Mouse (Mus musculus) forebrain, embryonic 11.5 days (tissue): ENCODE measurements around the gene Mef2d. TPM values are rescaled to one million over a fixed set of nuclear protein-coding genes. Genes with fewer than 3 reads are reported as not detected.

Source experiments
- ATAC-seq: fragments of 200-750 bp; cut with Nextera tagmentation; replicated peaks from 2 replicates; pipeline ENCODE4 v1.8.0; 2017; ENCODE audit warnings: moderate TSS enrichment; ENCODE audit not compliant: low FRiP score
- DNase-seq: peaks from one replicate; pipeline ENCODE4 v3.0.0-alpha.2; 2017; ENCODE audit warnings: low spot score
- H3K27ac ChIP-seq: fragments of 300-500 bp; sonication (generic); 2 replicates; pipeline ENCODE4 v1.5.1; 2014; ENCODE audit warnings: low read depth, low read length
- H3K27me3 ChIP-seq: fragments of 300-500 bp; sonication (generic); 2 replicates; pipeline ENCODE4 v1.6.1; 2014; ENCODE audit warnings: mild to moderate bottlenecking, low read length, mixed read lengths; ENCODE audit not compliant: control insufficient read depth, insufficient read depth
- H3K36me3 ChIP-seq: fragments of 300-500 bp; sonication (generic); 2 replicates; pipeline ENCODE4 v1.6.1; 2014; ENCODE audit warnings: mild to moderate bottlenecking, low read length, moderate library complexity, mixed read lengths; ENCODE audit not compliant: control insufficient read depth, insufficient read depth
- H3K4me1 ChIP-seq: fragments of 300-500 bp; sonication (generic); replicated peaks from 2 replicates; pipeline ENCODE4 v1.6.1; 2014; ENCODE audit warnings: low read length, mixed read lengths; ENCODE audit not compliant: control insufficient read depth, insufficient read depth
- H3K4me2 ChIP-seq: fragments of 300-500 bp; sonication (generic); 2 replicates; pipeline ENCODE4 v1.6.1; 2014; ENCODE audit warnings: low read depth, mild to moderate bottlenecking, low read length, moderate library complexity, mixed read lengths; ENCODE audit not compliant: severe bottlenecking
- H3K4me3 ChIP-seq: fragments of 300-500 bp; sonication (generic); 2 replicates; pipeline ENCODE4 v1.5.1; 2014; ENCODE audit warnings: low read depth, low read length
- H3K9ac ChIP-seq: fragments of 300-500 bp; sonication (generic); 2 replicates; pipeline ENCODE4 v1.6.1; 2014; ENCODE audit warnings: low read length
- H3K9me3 ChIP-seq: fragments of 300-500 bp; sonication (generic); 2 replicates; pipeline ENCODE4 v1.6.1; 2016; ENCODE audit warnings: low read length, mixed read lengths; ENCODE audit not compliant: control insufficient read depth
- WGBS: fragments of 180-500 bp; shearing (Covaris S2); extraction: QIAGEN DNeasy Blood & Tissue Kit; methylation state at CpG from one replicate; pipeline ENCODE4 v1.1.7; 2014; 5-methylcytosine and 5-hydroxymethylcytosine counted together
- polyA plus RNA-seq: library from polyadenylated mRNA; unstranded; fragments of >200 nt; fragmentation: Nextera tagmentation; extraction: Ambion mirVana; gene quantifications from 2 replicates; pipeline ENCODE4 v1.2.1, GENCODE M21; 2014

The Mef2d gene
- polyA plus RNA-seq, 1 experiment from 2014 or later: 19.7 TPM

DNA sequence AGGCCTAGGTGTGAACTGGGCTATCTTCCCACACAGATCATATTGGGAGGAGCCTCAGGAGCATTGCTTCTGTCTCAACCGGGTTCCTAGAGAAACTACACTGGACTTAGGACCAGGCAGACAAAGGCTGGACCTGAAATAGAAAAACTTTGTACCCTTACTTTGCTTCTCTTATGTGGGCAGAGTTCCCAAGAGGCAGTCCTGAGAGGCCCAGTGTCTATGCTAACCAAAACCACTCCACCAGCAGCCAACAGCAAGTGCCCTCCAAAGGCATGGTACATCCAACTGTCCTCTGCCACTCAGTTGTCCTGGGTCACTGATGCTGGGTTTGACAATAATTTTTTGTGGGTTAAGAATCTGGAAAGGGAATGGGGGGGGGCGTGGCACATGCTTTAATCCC lies 9.7 kb upstream of the Mef2d start:
- WGBS: 73% methylated on average over 2 of the region's 2 CpGs
- no peaks in the 10 kb centered on the region for H3K27me3 ChIP-seq
- DNase-seq (no peak), ATAC-seq (no peak)
- no peak overlapping the region for H3K9ac ChIP-seq
- no peaks in the 10 kb centered on the region for H3K4me1 ChIP-seq
- H3K36me3 ChIP-seq: no peaks in the 10 kb centered on the region
- H3K9me3 ChIP-seq: no peaks in the 10 kb centered on the region
- H3K4me2 ChIP-seq: no peak overlapping the region
- H3K4me3 ChIP-seq: no peak overlapping the region
- no peak overlapping the region for H3K27ac ChIP-seq

DNA sequence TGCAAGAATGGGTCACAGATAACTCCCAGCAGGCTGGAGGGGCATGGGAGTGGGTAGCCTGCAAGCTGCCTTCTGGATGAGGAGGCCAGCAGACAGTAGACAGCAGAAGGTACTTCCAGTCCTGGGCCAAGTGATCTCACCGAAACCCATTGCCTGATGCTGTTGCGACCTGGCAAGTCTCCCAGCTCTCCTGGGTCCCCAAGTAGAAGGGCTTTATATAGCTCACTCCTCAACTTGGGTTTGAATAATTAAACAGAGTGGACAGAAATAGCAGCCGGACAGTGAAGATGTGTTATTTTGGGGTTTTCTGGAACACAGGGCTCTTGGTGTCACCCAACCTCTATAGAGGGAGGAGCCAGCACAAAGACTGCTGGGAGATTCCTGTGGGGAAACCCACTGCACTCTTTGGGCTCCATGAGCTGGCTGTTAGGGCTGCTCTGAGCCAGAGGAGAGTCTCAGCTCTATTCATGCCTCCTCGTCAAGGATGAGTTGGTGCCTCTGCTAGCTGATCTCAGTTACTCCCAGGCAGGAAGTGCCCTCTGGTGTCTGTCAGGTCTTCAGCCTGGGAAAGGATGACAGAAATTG lies 8.9 kb upstream of the Mef2d start:
- no peak for ATAC-seq
- Histone ChIP-seq H3K27ac (no peak overlapping the region), H3K9ac (no peak overlapping the region), H3K4me1 (no peaks in the 10 kb centered on the region), H3K4me3 (no peak overlapping the region), H3K27me3 (no peaks in the 10 kb centered on the region), H3K4me2 (no peak overlapping the region), H3K9me3 (no peaks in the 10 kb centered on the region), H3K36me3 (no peaks in the 10 kb centered on the region)
- DNase-seq: no peak
- 69% methylated on average over 4 of the region's 4 CpGs for WGBS

GRCm38 (mm10) chr3:88136346-88136745 lies 5.8 kb upstream of the Mef2d start:
- Histone ChIP-seq H3K4me2 (no peak overlapping the region), H3K9me3 (no peaks in the 10 kb centered on the region), H3K27me3 (peaks cover 20% of the 10 kb centered on the region), H3K4me3 (no peak overlapping the region), H3K36me3 (no peaks in the 10 kb centered on the region), H3K9ac (no peak overlapping the region), H3K27ac (no peak overlapping the region), H3K4me1 (peaks cover 11% of the 10 kb centered on the region)
- ATAC-seq (no peak), DNase-seq (no peak)
- WGBS: 82% methylated on average over 9 of the region's 9 CpGs

DNA sequence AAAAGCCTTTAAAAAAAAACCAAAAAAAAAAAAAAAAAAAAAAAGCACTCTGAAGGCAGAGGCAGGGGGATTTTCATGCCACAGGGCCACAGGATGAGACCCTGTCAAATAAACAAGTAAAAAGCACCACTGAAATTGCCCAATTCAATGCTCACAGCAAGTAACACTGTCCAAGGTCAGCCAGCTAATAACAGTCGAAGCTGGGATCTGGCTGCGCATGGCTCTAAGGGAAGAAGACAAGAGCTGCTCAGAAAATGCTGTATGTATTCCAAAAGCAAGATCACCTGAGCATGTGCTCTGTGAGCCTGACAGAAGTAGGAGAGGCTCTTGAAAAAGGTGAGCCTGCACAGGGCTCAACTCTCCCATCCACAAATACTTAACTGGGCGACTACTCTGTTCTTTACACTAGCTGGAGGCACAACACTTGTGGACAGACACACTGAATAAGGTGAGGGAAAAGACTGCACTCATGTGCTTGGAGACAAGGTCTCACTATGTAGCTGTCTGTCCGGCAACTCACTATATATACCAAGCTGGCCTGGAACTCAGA lies 5.2 kb upstream of the Mef2d start:
- no peak for DNase-seq
- ATAC-seq: no peak
- Histone ChIP-seq H3K27me3 (peaks cover 21% of the 10 kb centered on the region), H3K4me1 (peaks cover 12% of the 10 kb centered on the region), H3K4me3 (no peak overlapping the region), H3K27ac (no peak overlapping the region), H3K36me3 (no peaks in the 10 kb centered on the region), H3K9me3 (no peaks in the 10 kb centered on the region), H3K4me2 (no peak overlapping the region), H3K9ac (no peak overlapping the region)
- 86% methylated on average over 4 of the region's 4 CpGs for WGBS

DNA sequence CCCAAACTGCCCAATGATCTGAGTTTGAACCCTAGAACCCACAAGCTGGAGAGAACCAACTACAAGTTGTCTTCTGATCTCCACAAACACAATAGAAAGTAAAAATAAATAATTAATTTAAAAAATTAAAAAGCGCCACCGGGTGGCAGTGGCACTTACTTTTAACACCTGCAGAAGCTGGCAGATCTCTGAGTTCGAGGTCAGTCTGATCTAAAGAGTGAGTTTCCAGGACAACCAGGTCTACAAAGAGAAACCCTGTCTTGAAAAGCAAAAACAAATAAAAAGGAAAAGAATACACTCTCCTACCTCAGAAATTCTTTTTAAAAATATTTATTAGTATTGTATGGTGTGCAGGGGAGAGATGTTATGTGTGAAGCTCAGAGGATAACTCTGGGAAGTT lies 4.4 kb upstream of the Mef2d start:
- Histone ChIP-seq H3K27ac (peak overlapping the region; percentile 57; the same call in 1 of the 2 replicates), H3K4me1 (peaks cover 13% of the 10 kb centered on the region), H3K9ac (peak overlapping the region; percentile 69; the same call in 1 of the 2 replicates), H3K9me3 (no peaks in the 10 kb centered on the region), H3K4me2 (peak overlapping the region; percentile 94), H3K36me3 (no peaks in the 10 kb centered on the region), H3K27me3 (peaks cover 21% of the 10 kb centered on the region), H3K4me3 (peak overlapping the region; percentile 60)
- ATAC-seq: no peak
- WGBS: 14% methylated on average over 3 of the region's 3 CpGs
- no peak for DNase-seq

GRCm38 (mm10) chr3:88138336-88139242 lies 3.6 kb upstream of the Mef2d start:
- peak overlapping the region; percentile 69 for H3K9ac ChIP-seq
- H3K4me3 ChIP-seq: peak overlapping the region; percentile 60
- no peaks in the 10 kb centered on the region for H3K9me3 ChIP-seq
- H3K4me2 ChIP-seq: peak overlapping the region; percentile 94
- H3K27ac ChIP-seq: peak overlapping the region; percentile 57
- H3K27me3 ChIP-seq: peaks cover 21% of the 10 kb centered on the region
- no peaks in the 10 kb centered on the region for H3K36me3 ChIP-seq
- peaks cover 16% of the 10 kb centered on the region for H3K4me1 ChIP-seq
- ATAC-seq: peak; percentile 69
- under 1% methylated on average over 32 of the region's 32 CpGs for WGBS
- DNase-seq: peak; percentile 95

DNA sequence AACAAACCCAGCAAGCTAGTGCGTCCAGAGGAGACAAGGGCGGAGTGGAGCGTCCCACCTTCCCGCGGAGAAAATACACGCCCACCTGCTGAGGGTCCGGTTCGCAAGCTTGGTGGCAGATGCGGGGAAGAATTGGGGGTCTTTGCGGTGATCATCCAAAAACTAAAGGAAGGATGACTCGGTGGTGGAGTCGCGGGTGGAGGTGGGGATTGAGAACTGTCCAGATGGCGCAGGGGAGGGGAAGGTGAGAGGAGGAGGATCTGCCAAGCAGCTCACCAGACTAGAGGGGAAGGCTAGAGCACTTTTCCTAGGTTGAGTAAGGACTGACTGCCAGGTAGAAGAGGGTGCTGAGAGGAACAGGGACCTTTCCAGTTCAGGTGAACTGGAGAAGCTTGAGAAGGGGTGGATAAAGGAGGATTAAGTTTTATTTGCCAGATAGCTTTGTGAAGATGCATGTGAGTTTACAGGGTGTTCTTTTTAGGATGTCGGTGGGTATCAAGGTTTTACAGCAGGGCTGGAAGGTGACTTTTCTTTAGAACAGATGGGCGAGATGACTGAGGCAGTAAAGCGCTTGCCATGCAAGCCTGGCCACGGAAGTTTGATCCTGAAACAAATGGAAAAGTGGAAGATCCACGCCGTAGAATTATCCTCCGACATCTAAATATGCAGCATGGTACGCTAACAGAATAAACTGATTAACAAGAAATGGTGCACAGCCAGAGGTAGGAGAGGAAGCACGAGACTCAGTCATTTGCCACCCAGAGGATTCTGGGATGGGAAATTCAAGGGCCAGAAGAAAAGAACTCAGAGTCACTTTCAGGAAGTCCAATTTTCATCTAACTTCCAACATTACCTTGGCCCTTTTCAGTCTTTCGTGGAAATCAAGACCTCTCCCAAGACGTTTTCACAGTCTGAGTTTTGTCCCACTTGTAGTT lies 2.7 kb upstream of the Mef2d start:
- Histone ChIP-seq H3K9me3 (no peaks in the 10 kb centered on the region), H3K36me3 (no peaks in the 10 kb centered on the region), H3K27ac (peak overlapping the region; percentile 57; the same call in 1 of the 2 replicates), H3K4me3 (peak overlapping the region; percentile 60), H3K4me1 (peaks cover 25% of the 10 kb centered on the region), H3K27me3 (peaks cover 21% of the 10 kb centered on the region), H3K4me2 (peak overlapping the region; percentile 94), H3K9ac (peak overlapping the region; percentile 69)
- ATAC-seq: no peak
- WGBS: 18% methylated on average over 25 of the region's 25 CpGs
- DNase-seq: no peak
